Mouse (Mus musculus): ENCODE measurements around the gene Rasgef1b. TPM values are rescaled to one million over a fixed set of nuclear protein-coding genes. Genes with fewer than 3 reads are reported as not detected.

Rasgef1b gene
- polyA plus RNA-seq, 1 experiment: 1.00 TPM

GRCm38 (mm10) chr5:99269131-99269530 lies 459.7 kb downstream of the Rasgef1b start:
- WGBS: 28% methylated on average over 2 of the region's 2 CpGs
- no peak overlapping the region for H3K27ac ChIP-seq (ENCODE audit: control insufficient read depth, insufficient read depth, low read depth, low read length, poor library complexity)
- no peak overlapping the region for H3K4me3 ChIP-seq (replicated peaks; ENCODE audit: control insufficient read depth, low read depth, low read length)
- TF ChIP-seq CTCF (IDR thresholded peaks at IDR 0.05; ENCODE audit: control insufficient read depth, insufficient read depth, low read length) (no peak), POLR2A (IDR thresholded peaks at IDR 0.05; ENCODE audit: borderline replicate concordance, control insufficient read depth, low read depth, low read length) (no peak)
- H3K4me1 ChIP-seq (ENCODE audit: control insufficient read depth, insufficient read depth, low read length): no peaks in the 10 kb centered on the region; the same call in 1 of the 2 replicates

DNA sequence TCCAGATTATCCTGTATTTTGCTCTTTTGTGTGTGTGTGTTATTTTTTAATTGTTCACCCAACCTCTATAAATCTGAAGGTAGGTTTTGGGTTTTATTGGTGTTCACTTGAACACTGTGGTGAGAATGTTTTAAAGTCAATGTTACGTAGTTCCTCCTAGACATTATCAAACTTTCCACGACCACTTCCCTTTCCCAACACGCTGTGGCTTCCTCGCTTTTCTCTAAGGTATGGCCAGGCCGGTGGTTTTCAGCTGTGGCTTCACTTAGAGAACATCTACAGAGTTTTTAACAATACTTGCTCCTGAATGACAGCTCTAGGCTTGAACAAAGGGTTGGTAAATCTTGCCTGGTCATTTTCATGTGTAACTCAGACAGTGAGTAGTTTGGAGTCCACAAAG lies 461.5 kb downstream of the Rasgef1b start:
- H3K27ac ChIP-seq (ENCODE audit: control insufficient read depth, insufficient read depth, low read depth, low read length, poor library complexity): no peak overlapping the region
- 7% methylated on average over 5 of the region's 5 CpGs for WGBS
- H3K4me3 ChIP-seq (replicated peaks; ENCODE audit: control insufficient read depth, low read depth, low read length): no peak overlapping the region
- TF ChIP-seq POLR2A (IDR thresholded peaks at IDR 0.05; ENCODE audit: borderline replicate concordance, control insufficient read depth, low read depth, low read length) (no peak), CTCF (IDR thresholded peaks at IDR 0.05; ENCODE audit: control insufficient read depth, insufficient read depth, low read length) (no peak)
- H3K4me1 ChIP-seq (ENCODE audit: control insufficient read depth, insufficient read depth, low read length): no peaks in the 10 kb centered on the region; the same call in 1 of the 2 replicates

DNA sequence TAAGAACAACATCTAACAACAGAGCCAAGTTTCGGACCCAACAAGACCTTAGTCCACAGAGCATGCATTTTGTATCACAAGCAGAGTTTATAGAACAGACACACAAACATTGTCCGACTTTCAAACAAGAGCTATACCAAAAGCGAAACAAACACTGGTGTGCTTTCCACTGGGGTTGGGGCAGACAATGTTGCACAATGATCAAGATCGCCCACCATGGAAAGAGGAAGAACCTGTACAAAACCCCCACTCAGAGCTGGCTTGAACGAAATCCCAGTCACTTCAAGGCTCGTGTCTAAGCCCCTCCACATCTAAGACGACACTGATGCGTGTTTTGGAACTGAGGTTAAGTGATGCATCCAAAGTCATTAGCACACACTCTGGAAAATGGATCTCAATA lies 462.6 kb downstream of the Rasgef1b start:
- H3K27ac ChIP-seq (ENCODE audit: control insufficient read depth, insufficient read depth, low read depth, low read length, poor library complexity): no peak overlapping the region
- TF ChIP-seq POLR2A (IDR thresholded peaks at IDR 0.05; ENCODE audit: borderline replicate concordance, control insufficient read depth, low read depth, low read length): no peak
- no peak for TF ChIP-seq CTCF (IDR thresholded peaks at IDR 0.05; ENCODE audit: control insufficient read depth, insufficient read depth, low read length)
- 50% methylated on average over 8 of the region's 8 CpGs for WGBS

GRCm38 (mm10) chr5:99262197-99262920 lies 466.5 kb downstream of the Rasgef1b start:
- TF ChIP-seq CTCF (IDR thresholded peaks at IDR 0.05; ENCODE audit: control insufficient read depth, insufficient read depth, low read length): no peak
- no peak for TF ChIP-seq POLR2A (IDR thresholded peaks at IDR 0.05; ENCODE audit: borderline replicate concordance, control insufficient read depth, low read depth, low read length)
- WGBS: 82% methylated on average over 6 of the region's 6 CpGs
- no peak overlapping the region for H3K27ac ChIP-seq (ENCODE audit: control insufficient read depth, insufficient read depth, low read depth, low read length, poor library complexity)
- no peaks in the 10 kb centered on the region; the same call in 1 of the 2 replicates for H3K4me1 ChIP-seq (ENCODE audit: control insufficient read depth, insufficient read depth, low read length)
- H3K4me3 ChIP-seq (replicated peaks; ENCODE audit: control insufficient read depth, low read depth, low read length): no peak overlapping the region

More for the DNA sequence above, 462.6 kb downstream of the Rasgef1b start:
- no peaks in the 10 kb centered on the region; the same call in 1 of the 2 replicates for H3K4me1 ChIP-seq (ENCODE audit: control insufficient read depth, insufficient read depth, low read length)
- H3K4me3 ChIP-seq (replicated peaks; ENCODE audit: control insufficient read depth, low read depth, low read length): no peak overlapping the region

DNA sequence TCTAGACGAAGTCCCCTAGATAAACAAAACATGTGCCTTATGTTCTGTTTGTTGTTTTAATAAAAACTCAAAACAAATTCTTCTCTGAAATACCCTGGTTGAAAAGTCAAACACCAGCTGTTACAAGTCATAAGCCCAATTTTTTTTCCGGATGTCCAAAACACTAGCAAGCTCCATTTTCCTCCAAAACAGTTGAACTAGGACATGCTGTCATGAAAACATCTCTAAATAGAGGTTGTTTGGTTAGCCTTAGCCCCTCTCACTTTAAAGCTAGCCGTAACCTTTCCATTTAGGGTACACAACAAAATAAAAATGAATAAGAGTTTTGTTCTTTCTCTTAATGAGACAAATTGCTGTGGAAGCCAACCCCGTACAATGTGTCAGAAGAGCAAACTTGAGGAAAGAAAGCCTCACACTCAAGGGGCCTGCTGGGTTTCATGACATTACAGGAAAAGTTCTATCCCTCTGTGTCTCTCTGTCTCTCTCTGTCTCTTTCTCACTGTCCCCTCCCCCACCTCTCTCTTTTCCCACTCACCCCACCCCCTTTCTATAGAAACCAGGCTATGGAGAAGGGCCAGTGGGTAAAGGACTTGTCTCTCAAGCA lies 467.6 kb downstream of the Rasgef1b start:
- Histone ChIP-seq H3K27ac (ENCODE audit: control insufficient read depth, insufficient read depth, low read depth, low read length, poor library complexity) (no peak overlapping the region), H3K4me3 (replicated peaks; ENCODE audit: control insufficient read depth, low read depth, low read length) (no peak overlapping the region), H3K4me1 (ENCODE audit: control insufficient read depth, insufficient read depth, low read length) (no peaks in the 10 kb centered on the region)
- 79% methylated on average over 4 of the region's 4 CpGs for WGBS
- TF ChIP-seq POLR2A (IDR thresholded peaks at IDR 0.05; ENCODE audit: borderline replicate concordance, control insufficient read depth, low read depth, low read length) (no peak), CTCF (IDR thresholded peaks at IDR 0.05; ENCODE audit: control insufficient read depth, insufficient read depth, low read length) (no peak)

- TF ChIP-seq CTCF (IDR thresholded peaks at IDR 0.05; ENCODE audit: control insufficient read depth, insufficient read depth, low read length) (no peak), POLR2A (IDR thresholded peaks at IDR 0.05; ENCODE audit: borderline replicate concordance, control insufficient read depth, low read depth, low read length) (no peak)
Observed at GRCm38 (mm10) chr5:99258003-99258500, 470.8 kb downstream of the Rasgef1b start.

GRCm38 (mm10) chr5:99252203-99253135 lies 476.4 kb downstream of the Rasgef1b start:
- Histone ChIP-seq H3K4me3 (replicated peaks; ENCODE audit: control insufficient read depth, low read depth, low read length) (peak overlapping the region; percentile 88), H3K4me1 (ENCODE audit: control insufficient read depth, insufficient read depth, low read length) (no peaks in the 10 kb centered on the region; the same call in 1 of the 2 replicates), H3K27ac (ENCODE audit: control insufficient read depth, insufficient read depth, low read depth, low read length, poor library complexity) (peak overlapping the region; percentile 62)
- TF ChIP-seq POLR2A (IDR thresholded peaks at IDR 0.05; ENCODE audit: borderline replicate concordance, control insufficient read depth, low read depth, low read length): 0 out of 2 replicates have a peak, but pooled peaks have one; percentile 16
- no peak for TF ChIP-seq CTCF (IDR thresholded peaks at IDR 0.05; ENCODE audit: control insufficient read depth, insufficient read depth, low read length)
- under 1% methylated on average over 76 of the region's 78 CpGs for WGBS

More at GRCm38 (mm10) chr5:99258003-99258500, 470.8 kb downstream of the Rasgef1b start:
- Histone ChIP-seq H3K4me1 (ENCODE audit: control insufficient read depth, insufficient read depth, low read length) (no peaks in the 10 kb centered on the region), H3K27ac (ENCODE audit: control insufficient read depth, insufficient read depth, low read depth, low read length, poor library complexity) (no peak overlapping the region), H3K4me3 (replicated peaks; ENCODE audit: control insufficient read depth, low read depth, low read length) (no peak overlapping the region)
- WGBS: 78% methylated on average over 4 of the region's 4 CpGs
